Mouse (Mus musculus): Measurements from ENCODE around the gene Slfn4.
"Not testable (repeated sequence)": the region's sequence is repeated elsewhere in the genome, so short reads cannot be mapped to it uniquely, and the experiment has no call there.

The Slfn4 gene

GRCm38 (mm10) chr11:83174948-83175539 is at the start of gene Slfn4:
Gene Slfn4 (plus strand): TSS chr11:83175186.
- in situ Hi-C loops (cut with MboI; ENCODE audit: low pct_unique_long_range_greater_than_20kb in 1 of 2, low sequenced_read_pairs in 2 of 2, unreplicated experiment in 1 of 2), result loop anchor here (25.0 kb wide), 2 partner anchors 138 to 263 kb away; partner anchors contain the start of genes Nle1 (in 1 of the 2) and Unc45b (in 1 of the 2)

- in situ Hi-C loops (cut with MboI; ENCODE audit: low pct_unique_long_range_greater_than_20kb in 1 of 2, low sequenced_read_pairs in 2 of 2, unreplicated experiment in 1 of 2), result not testable (repeated sequence)
Observed at GRCm38 (mm10) chr11:83125633-83126032, 49.4 kb upstream of the Slfn4 start.

- in situ Hi-C loops (cut with MboI; ENCODE audit: low pct_unique_long_range_greater_than_20kb in 1 of 2, low sequenced_read_pairs in 2 of 2, unreplicated experiment in 1 of 2), result not testable (repeated sequence)
Observed at GRCm38 (mm10) chr11:83137253-83137652, 37.7 kb upstream of the Slfn4 start.

GRCm38 (mm10) chr11:83148939-83149338 is 26.0 kb upstream of the Slfn4 start:
- in situ Hi-C loops (cut with MboI; ENCODE audit: low pct_unique_long_range_greater_than_20kb in 1 of 2, low sequenced_read_pairs in 2 of 2, unreplicated experiment in 1 of 2), result not testable (repeated sequence)

GRCm38 (mm10) chr11:83191134-83191893 is 16.3 kb downstream of the Slfn4 start, which contains the start of gene Slfn3:
Gene Slfn3 (plus strand): TSS chr11:83191330.
- in situ Hi-C loops (cut with MboI; ENCODE audit: low pct_unique_long_range_greater_than_20kb in 1 of 2, low sequenced_read_pairs in 2 of 2, unreplicated experiment in 1 of 2), result loop anchor here (25.0 kb wide), 2 partner anchors 154 to 279 kb away; partner anchors contain the start of genes Nle1 (in 1 of the 2) and Unc45b (in 1 of the 2)

- in situ Hi-C loops (cut with MboI; ENCODE audit: low pct_unique_long_range_greater_than_20kb in 1 of 2, low sequenced_read_pairs in 2 of 2, unreplicated experiment in 1 of 2), result loop anchor here (25.0 kb wide), 2 partner anchors 155 to 280 kb away; partner anchors contain the start of genes Nle1 (in 1 of the 2) and Unc45b (in 1 of the 2)
Observed at GRCm38 (mm10) chr11:83192001-83192400, 17.0 kb downstream of the Slfn4 start.

GRCm38 (mm10) chr11:83205002-83205401 is 30.0 kb downstream of the Slfn4 start:
- in situ Hi-C loops (cut with MboI; ENCODE audit: low pct_unique_long_range_greater_than_20kb in 1 of 2, low sequenced_read_pairs in 2 of 2, unreplicated experiment in 1 of 2), result loop anchor here (25.0 kb wide), 1 partner anchor 93 kb away; the partner anchor contains the start of gene Slfn1 (in 2 of the 2)

GRCm38 (mm10) chr11:83216119-83216518 is 41.1 kb downstream of the Slfn4 start:
- in situ Hi-C loops (cut with MboI; ENCODE audit: low pct_unique_long_range_greater_than_20kb in 1 of 2, low sequenced_read_pairs in 2 of 2, unreplicated experiment in 1 of 2), result loop anchor here (25.0 kb wide), 1 partner anchor 104 kb away; the partner anchor contains the start of gene Slfn1 (in 2 of the 2)

GRCm38 (mm10) chr11:83221328-83221877 is 46.4 kb downstream of the Slfn4 start:
- in situ Hi-C loops (cut with MboI; ENCODE audit: low pct_unique_long_range_greater_than_20kb in 1 of 2, low sequenced_read_pairs in 2 of 2, unreplicated experiment in 1 of 2), result loop anchor here (25.0 kb wide), 1 partner anchor 109 kb away; the partner anchor contains the start of gene Slfn1 (in 2 of the 2)

- in situ Hi-C loops (cut with MboI; ENCODE audit: low pct_unique_long_range_greater_than_20kb in 1 of 2, low sequenced_read_pairs in 2 of 2, unreplicated experiment in 1 of 2), result loop anchor here (25.0 kb wide), 1 partner anchor 111 kb away; the partner anchor contains the start of gene Slfn1 (in 2 of the 2)
Observed at GRCm38 (mm10) chr11:83223367-83223766, 48.4 kb downstream of the Slfn4 start.

GRCm38 (mm10) chr11:83223793-83224192 is 48.8 kb downstream of the Slfn4 start:
- in situ Hi-C loops (cut with MboI; ENCODE audit: low pct_unique_long_range_greater_than_20kb in 1 of 2, low sequenced_read_pairs in 2 of 2, unreplicated experiment in 1 of 2), result loop anchor here (25.0 kb wide), 1 partner anchor 111 kb away; the partner anchor contains the start of gene Slfn1 (in 2 of the 2)

- in situ Hi-C loops (cut with MboI; ENCODE audit: low pct_unique_long_range_greater_than_20kb in 1 of 2, low sequenced_read_pairs in 2 of 2, unreplicated experiment in 1 of 2), result loop anchor here (25.0 kb wide), 1 partner anchor 112 kb away; the partner anchor contains the start of gene Slfn1 (in 2 of the 2)
Observed at GRCm38 (mm10) chr11:83224217-83224616, 49.2 kb downstream of the Slfn4 start.

- in situ Hi-C loops (cut with MboI; ENCODE audit: low pct_unique_long_range_greater_than_20kb in 1 of 2, low sequenced_read_pairs in 2 of 2, unreplicated experiment in 1 of 2), result loop anchor here (25.0 kb wide), 1 partner anchor 112 kb away; the partner anchor contains the start of gene Slfn1 (in 2 of the 2)
Observed at GRCm38 (mm10) chr11:83224750-83225149, 49.8 kb downstream of the Slfn4 start.

- in situ Hi-C loops (cut with MboI; ENCODE audit: low pct_unique_long_range_greater_than_20kb in 1 of 2, low sequenced_read_pairs in 2 of 2, unreplicated experiment in 1 of 2), result no loop called here
Observed at GRCm38 (mm10) chr11:83225371-83225960, 50.5 kb downstream of the Slfn4 start.

- in situ Hi-C loops (cut with MboI; ENCODE audit: low pct_unique_long_range_greater_than_20kb in 1 of 2, low sequenced_read_pairs in 2 of 2, unreplicated experiment in 1 of 2), result no loop called here
Observed at GRCm38 (mm10) chr11:83227926-83228723, 53.1 kb downstream of the Slfn4 start.

GRCm38 (mm10) chr11:83230966-83231365 is 56.0 kb downstream of the Slfn4 start:
- in situ Hi-C loops (cut with MboI; ENCODE audit: low pct_unique_long_range_greater_than_20kb in 1 of 2, low sequenced_read_pairs in 2 of 2, unreplicated experiment in 1 of 2), result no loop called here

- in situ Hi-C loops (cut with MboI; ENCODE audit: low pct_unique_long_range_greater_than_20kb in 1 of 2, low sequenced_read_pairs in 2 of 2, unreplicated experiment in 1 of 2), result not testable (repeated sequence)
Observed at GRCm38 (mm10) chr11:83233621-83234020, 58.6 kb downstream of the Slfn4 start.
